Mouse (Mus musculus): ENCODE data around the gene 9630041A04Rik. TPM values are rescaled to one million over a fixed set of nuclear protein-coding genes. Genes with fewer than 3 reads are reported as not detected.

9630041A04Rik gene
- polyA plus RNA-seq, 1 experiment = not detected

DNA sequence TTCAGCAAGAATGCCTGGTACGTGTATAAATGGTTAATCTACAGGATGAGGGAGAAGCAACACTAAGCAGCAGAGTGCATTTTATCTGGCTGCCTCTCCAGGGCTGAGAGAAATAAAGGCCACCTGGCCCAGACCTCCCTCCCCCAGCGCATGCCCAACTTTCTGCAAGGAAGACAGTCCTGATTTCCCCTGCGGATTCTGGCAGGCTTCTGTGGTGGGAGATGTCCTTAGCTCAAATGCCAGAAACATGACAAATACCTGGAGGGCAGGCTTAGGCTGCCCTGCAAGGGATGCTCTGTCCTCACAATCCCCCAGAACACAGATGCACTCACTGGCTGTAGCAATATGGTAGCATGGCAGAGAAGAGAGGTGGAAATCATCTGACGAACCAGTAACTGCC lies 76.4 kb downstream of the 9630041A04Rik start:
- TF ChIP-seq CTCF (IDR thresholded peaks at IDR 0.05; ENCODE audit: extremely low read depth, insufficient read depth, insufficient read length, insufficient replicate concordance) (no peak), POLR2A (IDR thresholded peaks at IDR 0.05; ENCODE audit: low read depth, low read length) (no peak)
- WGBS = 92% methylated on average over 4 of the region's 4 CpGs

DNA sequence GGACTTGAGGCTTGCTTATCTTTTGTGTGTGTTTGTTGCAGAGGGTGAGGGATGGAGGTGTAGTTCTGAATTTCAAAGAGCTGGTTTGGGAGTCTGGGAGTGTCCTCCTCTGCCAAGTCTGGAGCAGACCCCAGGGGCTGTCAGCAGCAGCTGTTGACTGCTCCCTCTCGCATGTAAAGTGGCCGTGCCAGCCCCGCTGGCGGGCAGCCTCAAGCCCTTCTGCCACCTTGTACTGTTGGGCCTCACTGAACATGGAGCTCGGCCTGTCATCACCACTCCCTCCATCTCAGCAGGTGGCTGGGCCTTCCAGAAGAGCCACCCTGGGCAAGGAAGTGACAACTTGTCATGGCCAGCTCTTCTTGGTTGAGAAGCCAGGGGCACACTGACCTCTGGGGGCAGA lies 77.4 kb downstream of the 9630041A04Rik start:
- H3K27me3 ChIP-seq (ENCODE audit: control insufficient read depth, insufficient read depth, low read length) = no peaks in the 10 kb centered on the region
- no peaks in the 10 kb centered on the region for H3K4me1 ChIP-seq (ENCODE audit: control insufficient read depth, insufficient read depth, insufficient read length)
- H3K36me3 ChIP-seq (ENCODE audit: control insufficient read depth, insufficient read depth, low read length) = no peaks in the 10 kb centered on the region
- DNase-seq (ENCODE audit: low read depth in 1 of 2, low spot score in 2 of 2) = no peak
- H3K27ac ChIP-seq (ENCODE audit: insufficient read depth, low read length) = no peak overlapping the region
- no peak overlapping the region for H3K4me3 ChIP-seq (ENCODE audit: extremely low read depth, insufficient read depth, insufficient read length)
- no peak for TF ChIP-seq POLR2A (IDR thresholded peaks at IDR 0.05; ENCODE audit: low read depth, low read length)
- no peak for TF ChIP-seq CTCF (IDR thresholded peaks at IDR 0.05; ENCODE audit: extremely low read depth, insufficient read depth, insufficient read length, insufficient replicate concordance)
- WGBS = 97% methylated on average over 5 of the region's 5 CpGs

More for the DNA sequence above, 76.4 kb downstream of the 9630041A04Rik start:
- no peak overlapping the region for H3K4me3 ChIP-seq (ENCODE audit: extremely low read depth, insufficient read depth, insufficient read length)
- H3K4me1 ChIP-seq (ENCODE audit: control insufficient read depth, insufficient read depth, insufficient read length) = no peaks in the 10 kb centered on the region
- no peak overlapping the region for H3K27ac ChIP-seq (ENCODE audit: insufficient read depth, low read length)
- H3K36me3 ChIP-seq (ENCODE audit: control insufficient read depth, insufficient read depth, low read length) = no peaks in the 10 kb centered on the region
- H3K27me3 ChIP-seq (ENCODE audit: control insufficient read depth, insufficient read depth, low read length) = no peaks in the 10 kb centered on the region
- DNase-seq (ENCODE audit: low read depth in 1 of 2, low spot score in 2 of 2) = no peak

DNA sequence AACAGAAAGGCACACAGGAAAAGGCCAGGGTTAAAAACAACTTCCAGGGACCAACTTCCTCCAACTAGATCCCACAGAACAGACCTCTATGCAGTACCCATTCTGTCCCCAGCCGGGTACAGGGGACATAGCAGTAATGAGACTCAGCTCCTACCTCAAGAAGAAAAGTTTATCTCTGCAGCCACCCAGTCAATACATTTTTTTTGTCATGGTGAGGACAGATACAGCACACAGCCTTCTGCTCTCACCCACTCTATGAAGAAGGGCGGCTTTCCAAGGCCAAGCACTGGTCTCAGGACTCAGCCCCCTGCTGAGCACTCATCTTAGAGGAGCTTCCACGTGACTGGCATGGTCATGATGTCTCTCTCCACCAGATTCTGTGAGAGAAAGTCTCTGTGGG lies 78.5 kb downstream of the 9630041A04Rik start:
- no peak for DNase-seq (ENCODE audit: low read depth in 1 of 2, low spot score in 2 of 2)
- Histone ChIP-seq H3K27me3 (ENCODE audit: control insufficient read depth, insufficient read depth, low read length) (no peaks in the 10 kb centered on the region), H3K4me3 (ENCODE audit: extremely low read depth, insufficient read depth, insufficient read length) (no peak overlapping the region), H3K36me3 (ENCODE audit: control insufficient read depth, insufficient read depth, low read length) (no peaks in the 10 kb centered on the region), H3K27ac (ENCODE audit: insufficient read depth, low read length) (no peak overlapping the region), H3K4me1 (ENCODE audit: control insufficient read depth, insufficient read depth, insufficient read length) (no peaks in the 10 kb centered on the region)
- WGBS = 47% methylated on average over 3 of the region's 3 CpGs
- no peak for TF ChIP-seq CTCF (IDR thresholded peaks at IDR 0.05; ENCODE audit: extremely low read depth, insufficient read depth, insufficient read length, insufficient replicate concordance)

DNA sequence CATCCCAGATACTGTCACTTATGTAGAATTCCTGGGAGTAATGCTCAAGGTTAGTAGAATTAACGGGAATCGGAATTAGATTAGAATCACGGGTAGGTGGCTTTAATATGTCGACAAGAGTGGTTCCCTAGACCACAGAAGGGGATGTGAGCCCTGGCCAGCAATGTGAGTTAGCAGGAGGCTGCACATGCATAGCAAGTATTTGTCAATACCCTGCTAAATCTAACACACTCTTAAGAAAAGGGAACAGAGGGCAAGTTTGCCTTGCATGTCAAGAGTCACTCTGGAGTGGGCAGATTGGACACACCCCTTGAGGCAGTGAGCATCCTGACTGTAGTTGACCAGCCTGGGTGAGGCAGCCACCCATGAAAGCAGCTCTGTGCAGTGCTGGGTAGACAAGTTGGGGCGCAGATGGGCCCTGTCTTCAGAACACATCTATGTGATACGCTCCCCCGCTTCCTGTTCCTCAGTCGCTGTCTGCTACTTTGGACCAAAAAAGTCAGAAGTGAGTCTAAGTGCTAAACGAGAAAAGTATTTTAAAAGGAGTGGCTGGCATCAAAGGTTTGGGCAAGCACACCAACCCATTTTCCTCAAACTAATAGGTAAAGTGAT lies 80.5 kb downstream of the 9630041A04Rik start:
- DNase-seq (ENCODE audit: low read depth in 1 of 2, low spot score in 2 of 2) = no peak
- no peaks in the 10 kb centered on the region for H3K36me3 ChIP-seq (ENCODE audit: control insufficient read depth, insufficient read depth, low read length)
- H3K27me3 ChIP-seq (ENCODE audit: control insufficient read depth, insufficient read depth, low read length) = no peaks in the 10 kb centered on the region
- 72% methylated on average over 9 of the region's 9 CpGs for WGBS
- no peaks in the 10 kb centered on the region for H3K4me1 ChIP-seq (ENCODE audit: control insufficient read depth, insufficient read depth, insufficient read length)
- no peak overlapping the region for H3K27ac ChIP-seq (ENCODE audit: insufficient read depth, low read length)
- no peak overlapping the region for H3K4me3 ChIP-seq (ENCODE audit: extremely low read depth, insufficient read depth, insufficient read length)
- TF ChIP-seq CTCF (IDR thresholded peaks at IDR 0.05; ENCODE audit: extremely low read depth, insufficient read depth, insufficient read length, insufficient replicate concordance) = no peak
- TF ChIP-seq POLR2A (IDR thresholded peaks at IDR 0.05; ENCODE audit: low read depth, low read length) = no peak

DNA sequence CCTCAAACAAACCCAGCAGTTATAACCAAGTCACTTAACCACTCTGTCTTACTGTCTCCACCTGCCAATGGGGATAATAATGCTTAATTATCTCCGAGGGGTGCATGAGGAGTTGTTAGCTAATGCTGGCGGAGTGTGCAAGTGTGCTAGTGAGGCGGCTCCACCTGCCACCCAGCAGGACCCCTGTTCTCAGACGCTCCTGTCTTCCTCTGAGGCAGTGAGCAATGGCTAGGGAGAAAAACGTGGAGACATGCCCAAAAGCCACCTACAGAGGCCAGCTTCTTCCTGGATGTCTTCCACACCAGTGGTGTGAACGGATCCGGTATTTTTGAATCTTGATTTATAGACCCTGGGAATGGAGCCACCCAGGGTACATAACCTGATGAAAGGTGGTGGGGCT lies 83.7 kb downstream of the 9630041A04Rik start:
- 79% methylated on average over 7 of the region's 7 CpGs for WGBS
- H3K27me3 ChIP-seq (ENCODE audit: control insufficient read depth, insufficient read depth, low read length) = no peaks in the 10 kb centered on the region
- no peaks in the 10 kb centered on the region for H3K36me3 ChIP-seq (ENCODE audit: control insufficient read depth, insufficient read depth, low read length)
- H3K27ac ChIP-seq (ENCODE audit: insufficient read depth, low read length) = no peak overlapping the region
- H3K4me3 ChIP-seq (ENCODE audit: extremely low read depth, insufficient read depth, insufficient read length) = no peak overlapping the region
- TF ChIP-seq CTCF (IDR thresholded peaks at IDR 0.05; ENCODE audit: extremely low read depth, insufficient read depth, insufficient read length, insufficient replicate concordance) (no peak), POLR2A (IDR thresholded peaks at IDR 0.05; ENCODE audit: low read depth, low read length) (no peak)
- no peaks in the 10 kb centered on the region for H3K4me1 ChIP-seq (ENCODE audit: control insufficient read depth, insufficient read depth, insufficient read length)
- no peak for DNase-seq (ENCODE audit: low read depth in 1 of 2, low spot score in 2 of 2)

DNA sequence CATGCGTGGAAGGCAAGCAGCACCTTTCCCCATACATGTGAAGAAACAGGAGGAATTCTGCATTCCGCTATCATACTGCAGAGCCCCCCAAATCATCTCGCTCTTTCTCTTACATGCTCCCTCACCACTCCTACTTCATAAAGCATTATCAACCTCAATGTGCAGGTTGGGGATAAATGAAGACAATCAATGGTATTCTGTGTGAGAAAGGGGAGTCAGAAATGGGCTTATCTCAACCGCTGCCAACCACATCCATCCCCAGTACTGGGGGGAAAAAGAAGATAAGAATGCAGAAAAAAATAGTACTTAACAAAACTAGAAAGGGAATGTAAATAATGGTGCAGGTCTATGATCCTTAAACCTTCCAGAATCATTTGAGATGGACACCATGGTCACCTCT lies 84.2 kb downstream of the 9630041A04Rik start:
- H3K36me3 ChIP-seq (ENCODE audit: control insufficient read depth, insufficient read depth, low read length) = no peaks in the 10 kb centered on the region
- no peaks in the 10 kb centered on the region for H3K4me1 ChIP-seq (ENCODE audit: control insufficient read depth, insufficient read depth, insufficient read length)
- DNase-seq (ENCODE audit: low read depth in 1 of 2, low spot score in 2 of 2) = no peak
- no peak overlapping the region for H3K4me3 ChIP-seq (ENCODE audit: extremely low read depth, insufficient read depth, insufficient read length)
- H3K27me3 ChIP-seq (ENCODE audit: control insufficient read depth, insufficient read depth, low read length) = no peaks in the 10 kb centered on the region
- WGBS = 84% methylated on average over 4 of the region's 4 CpGs
- H3K27ac ChIP-seq (ENCODE audit: insufficient read depth, low read length) = no peak overlapping the region
- TF ChIP-seq CTCF (IDR thresholded peaks at IDR 0.05; ENCODE audit: extremely low read depth, insufficient read depth, insufficient read length, insufficient replicate concordance) (no peak), POLR2A (IDR thresholded peaks at IDR 0.05; ENCODE audit: low read depth, low read length) (no peak)

DNA sequence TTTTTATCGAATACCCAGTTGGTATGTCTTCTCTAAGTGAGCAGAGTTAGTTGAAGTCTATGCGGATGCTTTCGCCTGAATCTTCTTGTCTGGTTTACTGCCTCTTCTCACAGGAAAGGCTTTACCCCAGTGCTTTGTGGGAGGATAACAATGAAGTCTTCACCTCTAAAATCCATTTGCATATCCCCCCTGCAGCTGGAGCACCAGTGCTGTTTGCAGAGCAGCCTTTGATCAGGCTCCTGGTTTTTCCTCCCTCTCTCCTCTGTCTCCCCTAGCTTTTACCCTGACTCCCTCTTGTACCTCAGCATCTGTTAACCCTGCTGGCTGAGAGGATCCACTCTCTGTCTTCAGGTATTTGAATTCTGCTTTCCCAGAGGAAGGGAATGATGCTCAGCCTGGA lies 88.5 kb downstream of the 9630041A04Rik start:
- Histone ChIP-seq H3K4me3 (ENCODE audit: extremely low read depth, insufficient read depth, insufficient read length) (no peak overlapping the region), H3K36me3 (ENCODE audit: control insufficient read depth, insufficient read depth, low read length) (no peaks in the 10 kb centered on the region), H3K4me1 (ENCODE audit: control insufficient read depth, insufficient read depth, insufficient read length) (no peaks in the 10 kb centered on the region), H3K27me3 (ENCODE audit: control insufficient read depth, insufficient read depth, low read length) (no peaks in the 10 kb centered on the region), H3K27ac (ENCODE audit: insufficient read depth, low read length) (no peak overlapping the region)
- DNase-seq (ENCODE audit: low read depth in 1 of 2, low spot score in 2 of 2) = no peak
- TF ChIP-seq CTCF (IDR thresholded peaks at IDR 0.05; ENCODE audit: extremely low read depth, insufficient read depth, insufficient read length, insufficient replicate concordance) (no peak), POLR2A (IDR thresholded peaks at IDR 0.05; ENCODE audit: low read depth, low read length) (no peak)
- WGBS = 25% methylated on average over 3 of the region's 3 CpGs
